In the genomic region with DNA sequence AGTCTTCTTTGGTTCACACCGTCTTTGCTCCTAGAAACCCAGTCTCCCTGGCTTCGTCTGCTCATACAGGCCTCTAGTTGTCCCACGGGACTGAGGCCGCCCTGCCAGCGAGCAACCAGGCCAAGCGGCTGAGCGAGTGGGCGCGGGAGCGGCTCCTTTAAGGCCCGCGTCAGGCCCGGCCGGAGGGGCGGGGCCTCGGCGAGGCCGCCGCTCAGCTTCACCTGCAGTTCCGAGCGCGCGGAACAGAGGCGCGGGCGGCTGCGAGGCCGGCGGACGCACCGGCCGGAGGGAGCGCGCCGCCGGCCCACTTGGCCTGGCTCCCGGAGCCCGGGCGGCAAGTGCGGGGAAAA, we compare ENCODE assay signal across 8 mouse cellular contexts. TPM values are rescaled to one million over a fixed set of nuclear protein-coding genes. Genes with fewer than 3 reads are reported as not detected.
DNase-seq lines count a peak whose midpoint lies in the region; ATAC-seq and TF ChIP-seq lines count a peak whose summit lies in the region.

A gene (plus strand): TSS at position 241 of the 350 bp plus-strand sequence.

- H3K4me1 ChIP-seq in hindbrain, postnatal 0 days (ENCODE audit: insufficient read depth, low read length) = peaks cover 14% of the 10 kb centered on the region

- 0 out of 2 replicates have a peak, but pooled peaks cover 3% of the 10 kb centered on the region for H3K36me3 ChIP-seq in hindbrain, postnatal 0 days (ENCODE audit: insufficient read depth, low read length)

- under 1% methylated on average over 39 of the region's 40 CpGs for WGBS in hindbrain, postnatal 0 days

- no peak for TF ChIP-seq CTCF in hindbrain, postnatal 0 days (IDR thresholded peaks at IDR 0.05; ENCODE audit: low read depth)
- TF ChIP-seq CTCF in left cerebral cortex, adult 2 months (IDR thresholded peaks at IDR 0.05) = no peak

- intact Hi-C loops in gastrocnemius, postnatal 14 days (cut with DNase I; ENCODE audit: low total_unique reads) = no loop called here
- intact Hi-C loops in left cerebral cortex, adult 2 months (cut with DNase I) = loop anchor here (2.0 to 5.0 kb wide), 2 partner anchors 75 to 433 kb away; no protein-coding TSS in a partner anchor

- ATAC-seq in common myeloid progenitor, adult 5-6 weeks (replicated peaks; ENCODE audit: low read depth, poor library complexity, severe bottlenecking) = peak; percentile 61
- peak; percentile 86 for ATAC-seq in hindbrain, postnatal 0 days
- no peak for ATAC-seq in CD4-positive, CD25-positive, alpha-beta regulatory T cell, adult 4 months

- peak within 1 kb of the TSS; percentile 83 for H3K27ac ChIP-seq in hindbrain, postnatal 0 days
- peak within 1 kb of the TSS; percentile 71 for H3K27ac ChIP-seq in left cerebral cortex, adult 2 months

- H3K9me3 ChIP-seq in hindbrain, postnatal 0 days (ENCODE audit: low read length) = no peaks in the 10 kb centered on the region

- DNase-seq in adrenal gland, postnatal 10 days = peak; percentile 82
- DNase-seq in gastrocnemius, postnatal 14 days = peak; percentile 54
- DNase-seq in hindbrain, postnatal 0 days (ENCODE audit: low spot score) = peak; percentile 92
- peak in 1 of 2 experiments; percentile 76 for DNase-seq in left cerebral cortex, adult 2 months (ENCODE audit: extremely low spot score in 1 of 2, low spot score in 2 of 2)
- DNase-seq in lung, postnatal 14 days = peak; percentile 69
- DNase-seq in right cerebral cortex, adult 2 months (ENCODE audit: low spot score in 2 of 2) = peak; percentile 56 to 73

- H3K27me3 ChIP-seq in hindbrain, postnatal 0 days (ENCODE audit: insufficient read depth, low read length) = no peaks in the 10 kb centered on the region

- H3K4me2 ChIP-seq in hindbrain, postnatal 0 days (ENCODE audit: low read depth, low read length) = peak within 1 kb of the TSS; percentile 81

- H3K9ac ChIP-seq in hindbrain, postnatal 0 days (replicated peaks; ENCODE audit: low read length) = peak within 1 kb of the TSS; percentile 62

- peak within 1 kb of the TSS; percentile 61 for H3K4me3 ChIP-seq in hindbrain, postnatal 0 days (ENCODE audit: low read length)
- H3K4me3 ChIP-seq in left cerebral cortex, adult 2 months = peak within 1 kb of the TSS; percentile 77

RNA-seq across cellular contexts. Expression of the gene that starts here (rescaled TPM):
- total RNA-seq in adrenal gland, postnatal 10 days (2021) = 1 to 10 TPM; 2.8 to 5.2 TPM
- not detected in 2 replicates for total RNA-seq in common myeloid progenitor, adult 5-6 weeks (2017)
- total RNA-seq in gastrocnemius, postnatal 14 days (2021) = 1 to 10 TPM; 3.7 to 4.6 TPM
- 66.8 and 74.6 TPM in 2 replicates for total RNA-seq in hindbrain, postnatal 0 days (2014; rRNA removed)
- polyA plus RNA-seq in hindbrain, postnatal 0 days (2015; fragmentation: Nextera tagmentation; extraction: Ambion mirVana) = 33.9 and 42.1 TPM in 2 replicates
- 10 to 100 TPM; 24.4 to 30.6 TPM for total RNA-seq in left cerebral cortex, adult 2 months (2021)
- not detected for polyA plus RNA-seq in CD4-positive, CD25-positive, alpha-beta regulatory T cell, adult 4 months (2017; shearing (Covaris generic))

Comparison
In these comparisons a context has a peak if more than half of its experiments do, and no peak if none do; other contexts are left out.
1. RNA of the gene that starts here (total RNA-seq): 66.8 to 74.6 TPM in hindbrain, postnatal 0 days and 24.4 to 30.6 TPM in left cerebral cortex, adult 2 months; 2.8 to 5.2 TPM in adrenal gland, postnatal 10 days, 3.7 to 4.6 TPM in gastrocnemius, postnatal 14 days and not detected in common myeloid progenitor, adult 5-6 weeks; every median in the first group is over 4 times any median in the second.
2. RNA of the gene that starts here (polyA plus RNA-seq): 33.9 to 42.1 TPM in hindbrain, postnatal 0 days; not detected in CD4-positive, CD25-positive, alpha-beta regulatory T cell, adult 4 months; every median in the first group is over 10 times any median in the second.
3. Peak in ATAC-seq in common myeloid progenitor, adult 5-6 weeks; RNA of the gene not detected or under 1 TPM.